Mouse (Mus musculus) embryonic facial prominence, embryonic 14.5 days (tissue): ENCODE data around the gene Ppp1r14a. TPM values are rescaled to one million over a fixed set of nuclear protein-coding genes. Genes with fewer than 3 reads are reported as not detected.

Experiments
- ATAC-seq: fragments of 200-750 bp; cut with Nextera tagmentation; 2 replicates; pipeline ENCODE4 v1.8.0; 2017; ENCODE audit warnings: low read depth, moderate number of reproducible peaks, moderate TSS enrichment
- DNase-seq: peaks from one replicate; pipeline ENCODE4 v3.0.0-alpha.2; 2015; ENCODE audit warnings: low spot score
- H3K27ac ChIP-seq: fragments of 300-500 bp; sonication (generic); replicated peaks from 2 replicates; pipeline ENCODE4 v1.5.1; 2014; ENCODE audit warnings: low read depth, mild to moderate bottlenecking, low read length, moderate library complexity
- H3K27me3 ChIP-seq: fragments of 300-500 bp; sonication (generic); replicated peaks from 2 replicates; pipeline ENCODE4 v1.6.1; 2014; ENCODE audit warnings: low read length; ENCODE audit not compliant: control insufficient read depth, insufficient read depth
- H3K36me3 ChIP-seq: fragments of 300-500 bp; sonication (generic); 2 replicates; pipeline ENCODE4 v1.6.1; 2014; ENCODE audit warnings: low read length, mixed read lengths; ENCODE audit not compliant: control insufficient read depth, insufficient read depth
- H3K4me1 ChIP-seq: fragments of 300-500 bp; sonication (generic); 2 replicates; pipeline ENCODE4 v1.6.1; 2014; ENCODE audit warnings: antibody characterized with exemption, low read length; ENCODE audit not compliant: control insufficient read depth, insufficient read depth
- H3K4me2 ChIP-seq: fragments of 300-500 bp; sonication (generic); 2 replicates; pipeline ENCODE4 v1.6.1; 2014; ENCODE audit warnings: low read depth, mild to moderate bottlenecking, low read length, moderate library complexity, mixed read lengths
- H3K4me3 ChIP-seq: fragments of 300-500 bp; sonication (generic); 2 replicates; pipeline ENCODE4 v1.5.1; 2014; ENCODE audit warnings: low read depth, mild to moderate bottlenecking, low read length
- H3K9ac ChIP-seq: fragments of 300-500 bp; sonication (generic); 2 replicates; pipeline ENCODE4 v1.6.1; 2014; ENCODE audit warnings: low read depth, mild to moderate bottlenecking, low read length, moderate library complexity, mixed read lengths
- H3K9me3 ChIP-seq: fragments of 300-500 bp; sonication (generic); 2 replicates; pipeline ENCODE4 v1.6.1; 2016; ENCODE audit warnings: low read length; ENCODE audit not compliant: control insufficient read depth
- WGBS: fragments of 180-500 bp; shearing (Covaris S2); extraction: QIAGEN DNeasy Blood & Tissue Kit; methylation state at CpG from one replicate; pipeline ENCODE4 v1.1.7; 2014; 5-methylcytosine and 5-hydroxymethylcytosine counted together
- polyA plus RNA-seq: library from polyadenylated mRNA; unstranded; fragments of >200 nt; fragmentation: Nextera tagmentation; extraction: Ambion mirVana; gene quantifications from 2 replicates; pipeline ENCODE4 v1.2.1, GENCODE M21; 2014

Ppp1r14a gene
- polyA plus RNA-seq, 1 experiment from 2014 or later, result 13.8 TPM

DNA sequence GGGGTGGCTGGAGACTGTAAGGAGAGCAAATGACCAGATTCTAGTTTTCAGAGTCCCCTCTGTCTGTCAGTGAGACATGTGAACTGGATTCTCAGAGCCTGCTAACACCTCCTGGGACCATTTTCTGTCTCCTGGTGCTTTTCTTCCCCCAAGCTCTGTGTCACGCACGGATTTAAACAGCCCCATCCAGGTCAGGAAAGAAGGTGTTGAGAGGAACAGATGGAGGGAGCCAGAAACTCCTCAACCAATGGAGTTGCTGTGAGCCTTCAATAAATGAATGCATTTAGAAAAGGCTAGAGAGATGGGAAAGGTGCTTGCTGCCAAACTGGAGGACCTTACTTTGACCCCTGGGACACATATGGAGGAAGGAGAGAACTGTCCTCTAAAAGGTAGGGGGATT is 48.7 kb downstream of the Ppp1r14a start:
- no peaks in the 10 kb centered on the region for H3K9me3 ChIP-seq
- H3K4me1 ChIP-seq, result peaks cover 12% of the 10 kb centered on the region; the same call in 1 of the 2 replicates
- no peak overlapping the region for H3K4me3 ChIP-seq
- H3K36me3 ChIP-seq, result peaks cover 28% of the 10 kb centered on the region; the same call in 1 of the 2 replicates
- WGBS, result 75% methylated on average over 2 of the region's 2 CpGs
- no peak overlapping the region for H3K4me2 ChIP-seq
- H3K27ac ChIP-seq, result no peak overlapping the region
- no peak for DNase-seq
- no peak overlapping the region for H3K9ac ChIP-seq
- H3K27me3 ChIP-seq, result no peaks in the 10 kb centered on the region
- no peak for ATAC-seq

DNA sequence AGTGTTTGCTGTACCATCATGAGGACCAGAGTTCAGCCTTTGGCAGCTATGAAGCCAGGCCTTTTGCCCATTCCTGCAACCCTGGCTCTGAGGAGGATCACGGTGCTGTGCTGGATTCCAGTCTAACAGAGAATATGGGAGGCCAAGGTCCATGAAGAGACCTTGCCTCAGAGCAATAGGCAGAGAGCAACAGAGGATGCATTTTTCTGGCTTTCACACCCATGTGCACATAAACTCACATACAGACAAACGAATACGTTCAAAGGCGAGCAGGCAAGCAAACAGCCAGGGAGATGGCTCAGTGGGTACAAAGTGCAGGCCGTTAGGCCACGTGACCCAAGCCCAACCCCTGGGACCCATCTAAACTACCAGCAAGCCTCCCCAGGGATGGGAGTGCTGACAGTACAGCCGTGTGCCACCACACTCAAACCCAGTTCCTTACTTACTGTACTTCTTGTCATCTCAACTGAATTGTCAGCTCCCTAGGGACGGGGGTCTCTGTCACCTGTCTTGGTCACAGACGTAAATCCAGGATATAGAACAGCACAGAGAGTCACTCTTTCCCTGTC is 49.3 kb downstream of the Ppp1r14a start:
- DNase-seq (no peak), ATAC-seq (no peak)
- no peak overlapping the region for H3K27ac ChIP-seq
- H3K36me3 ChIP-seq, result peaks cover 21% of the 10 kb centered on the region; the same call in 1 of the 2 replicates
- 84% methylated on average over 9 of the region's 9 CpGs for WGBS
- H3K27me3 ChIP-seq, result no peaks in the 10 kb centered on the region
- peaks cover 12% of the 10 kb centered on the region; the same call in 1 of the 2 replicates for H3K4me1 ChIP-seq
- H3K9ac ChIP-seq, result no peak overlapping the region
- H3K4me2 ChIP-seq, result no peak overlapping the region
- H3K9me3 ChIP-seq, result no peaks in the 10 kb centered on the region
- no peak overlapping the region for H3K4me3 ChIP-seq

- H3K4me2 ChIP-seq, result no peak overlapping the region
- ATAC-seq (no peak), DNase-seq (no peak)
- no peaks in the 10 kb centered on the region for H3K9me3 ChIP-seq
- no peak overlapping the region for H3K27ac ChIP-seq
- 72% methylated on average over 14 of the region's 14 CpGs for WGBS
- 0 out of 2 replicates have a peak, but pooled peaks cover 19% of the 10 kb centered on the region for H3K36me3 ChIP-seq
- peaks cover 12% of the 10 kb centered on the region; the same call in 1 of the 2 replicates for H3K4me1 ChIP-seq
- H3K9ac ChIP-seq, result no peak overlapping the region
- no peak overlapping the region for H3K4me3 ChIP-seq
- H3K27me3 ChIP-seq, result no peaks in the 10 kb centered on the region
These were observed 50.0 kb downstream of the Ppp1r14a start for GRCm38 (mm10) chr7:29338984-29339679.

DNA sequence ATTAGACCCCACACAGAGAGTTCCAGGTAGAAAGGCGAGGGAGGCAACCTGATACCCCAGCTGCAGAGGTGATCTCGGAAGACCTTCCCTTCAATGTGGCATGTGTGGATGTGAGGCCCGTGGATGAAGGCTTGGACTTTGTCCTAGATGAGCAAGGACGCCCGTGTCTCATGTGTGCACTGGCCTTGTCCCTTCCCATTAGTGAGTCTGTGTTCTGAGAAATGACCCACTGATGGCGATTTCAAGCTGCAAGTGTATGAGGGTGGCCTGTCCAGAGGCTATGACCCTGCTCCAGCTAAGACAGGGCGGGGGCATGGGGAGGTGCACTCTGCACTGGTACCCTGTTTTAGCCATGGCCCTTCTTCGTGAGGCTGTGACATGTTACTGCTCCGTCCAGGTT is 51.1 kb downstream of the Ppp1r14a start:
- Histone ChIP-seq H3K4me1 (peaks cover 12% of the 10 kb centered on the region; the same call in 1 of the 2 replicates), H3K27ac (no peak overlapping the region), H3K27me3 (no peaks in the 10 kb centered on the region), H3K9me3 (no peaks in the 10 kb centered on the region), H3K9ac (no peak overlapping the region), H3K36me3 (0 out of 2 replicates have a peak, but pooled peaks cover 14% of the 10 kb centered on the region), H3K4me2 (no peak overlapping the region), H3K4me3 (no peak overlapping the region)
- ATAC-seq (no peak), DNase-seq (no peak)
- WGBS, result 68% methylated on average over 8 of the region's 9 CpGs

- Histone ChIP-seq H3K9me3 (no peaks in the 10 kb centered on the region), H3K27me3 (no peaks in the 10 kb centered on the region), H3K4me1 (peaks cover 12% of the 10 kb centered on the region; the same call in 1 of the 2 replicates), H3K4me2 (no peak overlapping the region), H3K36me3 (0 out of 2 replicates have a peak, but pooled peaks cover 10% of the 10 kb centered on the region), H3K9ac (no peak overlapping the region), H3K27ac (no peak overlapping the region), H3K4me3 (no peak overlapping the region)
- ATAC-seq, result no peak
- DNase-seq, result no peak
- WGBS, result 94% methylated on average over 8 of the region's 8 CpGs
These were observed 51.7 kb downstream of the Ppp1r14a start for GRCm38 (mm10) chr7:29340838-29341237.

DNA sequence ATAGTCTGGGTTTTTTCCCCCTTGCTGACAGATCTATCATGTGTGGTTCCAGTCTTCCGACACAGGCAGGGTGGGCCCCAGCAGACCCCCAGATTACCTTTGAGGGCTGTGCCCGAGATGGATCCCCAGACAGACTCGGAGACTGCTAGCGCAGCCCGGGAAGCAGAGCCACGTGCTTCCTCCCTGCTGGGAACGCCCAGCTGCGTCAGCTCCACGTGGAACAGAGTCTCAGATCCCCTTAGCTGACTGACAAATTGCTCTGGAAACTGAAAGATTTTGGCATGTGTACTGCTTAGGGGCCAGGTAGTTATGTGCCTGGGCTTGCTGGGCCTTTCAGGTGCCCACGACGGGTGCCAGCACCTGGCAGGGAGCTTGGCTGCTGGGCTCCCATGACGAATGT is 52.6 kb downstream of the Ppp1r14a start:
- H3K9me3 ChIP-seq, result no peaks in the 10 kb centered on the region
- peak overlapping the region; percentile 65 for H3K27ac ChIP-seq
- DNase-seq (peak; percentile 69), ATAC-seq (peak; percentile 54)
- no peak overlapping the region for H3K9ac ChIP-seq
- H3K4me1 ChIP-seq, result peaks cover 12% of the 10 kb centered on the region; the same call in 1 of the 2 replicates
- WGBS, result 47% methylated on average over 12 of the region's 12 CpGs
- H3K4me3 ChIP-seq, result no peak overlapping the region
- peaks cover 14% of the 10 kb centered on the region; the same call in 1 of the 2 replicates for H3K36me3 ChIP-seq
- H3K4me2 ChIP-seq, result no peak overlapping the region
- no peaks in the 10 kb centered on the region for H3K27me3 ChIP-seq

GRCm38 (mm10) chr7:29342489-29343092 is 53.5 kb downstream of the Ppp1r14a start:
- peak; percentile 11 for DNase-seq
- Histone ChIP-seq H3K27ac (peak overlapping the region; percentile 65), H3K4me2 (no peak overlapping the region), H3K9ac (peak overlapping the region; percentile 37; the same call in 1 of the 2 replicates), H3K27me3 (no peaks in the 10 kb centered on the region), H3K4me3 (no peak overlapping the region), H3K9me3 (no peaks in the 10 kb centered on the region), H3K36me3 (peaks cover 22% of the 10 kb centered on the region; the same call in 1 of the 2 replicates), H3K4me1 (peaks cover 12% of the 10 kb centered on the region; the same call in 1 of the 2 replicates)
- ATAC-seq, result 0 out of 2 replicates have a peak, but pooled peaks have one; percentile 31
- 44% methylated on average over 8 of the region's 8 CpGs for WGBS
